Mouse (Mus musculus): ENCODE measurements around the gene Ace. TPM values are rescaled to one million over a fixed set of nuclear protein-coding genes. Genes with fewer than 3 reads are reported as not detected.

The Ace gene
- polyA plus RNA-seq, 1 experiment from 2014 or later: 0.44 TPM

DNA sequence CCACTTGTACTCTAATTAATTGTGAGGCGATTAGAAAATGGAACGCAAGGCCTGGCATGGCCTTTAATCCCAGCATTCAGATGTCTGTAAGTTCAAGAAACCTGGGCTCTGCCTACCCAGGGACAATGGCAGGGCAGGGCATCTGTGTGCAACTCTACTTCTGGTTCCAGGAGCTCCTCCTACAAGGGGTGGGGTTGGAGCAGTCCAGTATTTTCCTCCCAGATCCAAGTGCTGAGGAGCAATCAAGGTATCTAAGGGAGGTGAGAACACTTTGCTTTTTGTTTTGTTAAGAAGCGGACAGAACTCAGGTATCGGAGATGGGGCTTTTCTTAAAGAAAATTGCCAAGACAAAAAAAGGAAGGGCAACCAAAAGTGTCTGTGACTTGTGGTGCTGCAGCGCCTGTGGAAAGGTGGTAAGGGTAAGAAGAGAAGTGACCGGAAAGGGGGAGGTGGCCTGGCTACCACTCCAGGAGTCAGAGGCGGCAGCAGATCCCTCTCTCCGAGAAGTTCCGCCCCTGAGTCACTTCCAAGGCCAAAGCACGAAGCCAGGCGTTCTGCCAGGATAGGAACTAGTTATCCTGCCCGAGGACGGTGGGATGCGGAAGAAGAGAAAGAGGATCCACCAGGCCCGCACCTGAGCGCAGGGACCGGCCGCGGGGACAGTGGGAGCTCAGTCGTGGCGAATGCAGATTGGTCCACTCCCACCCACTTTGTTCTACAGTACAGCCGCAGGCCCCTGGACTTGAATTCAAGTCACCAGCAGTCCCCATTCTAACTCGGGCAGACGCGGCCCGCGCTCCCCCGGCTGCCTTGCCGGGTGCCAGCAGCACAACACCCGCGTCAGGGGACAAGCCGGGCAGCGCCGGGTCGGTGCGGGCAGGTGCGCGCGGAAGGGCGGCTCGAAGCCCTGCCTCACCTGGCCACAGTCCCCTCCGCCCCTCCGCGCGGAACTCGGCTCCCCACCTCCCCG is 24.3 kb upstream of the Ace start:
- Histone ChIP-seq H3K27me3 (ENCODE audit: control insufficient read depth, insufficient read depth, low read length) (peaks cover 8% of the 10 kb centered on the region), H3K4me3 (ENCODE audit: low read depth, low read length) (peak overlapping the region; percentile 66), H3K36me3 (ENCODE audit: control insufficient read depth, insufficient read depth, low read length) (no peaks in the 10 kb centered on the region), H3K27ac (ENCODE audit: low read depth, low read length) (no peak overlapping the region), H3K4me1 (ENCODE audit: control insufficient read depth, insufficient read depth, low read length) (peaks cover 5% of the 10 kb centered on the region; the same call in 1 of the 2 replicates), H3K9me3 (ENCODE audit: control insufficient read depth, low read length) (no peaks in the 10 kb centered on the region), H3K4me2 (ENCODE audit: low read depth) (peak overlapping the region; percentile 96), H3K9ac (ENCODE audit: low read length) (peak overlapping the region; percentile 66)
- DNase-seq (ENCODE audit: low spot score) (peak; percentile 31), ATAC-seq (ENCODE audit: insufficient read depth, low FRiP score, low TSS enrichment) (no peak)
- WGBS: 6% methylated on average over 47 of the region's 47 CpGs

GRCm38 (mm10) chr11:105944126-105944621 is 23.6 kb upstream of the Ace start:
- Histone ChIP-seq H3K27ac (ENCODE audit: low read depth, low read length) (no peak overlapping the region), H3K27me3 (ENCODE audit: control insufficient read depth, insufficient read depth, low read length) (peaks cover 8% of the 10 kb centered on the region), H3K4me1 (ENCODE audit: control insufficient read depth, insufficient read depth, low read length) (peaks cover 5% of the 10 kb centered on the region; the same call in 1 of the 2 replicates), H3K36me3 (ENCODE audit: control insufficient read depth, insufficient read depth, low read length) (no peaks in the 10 kb centered on the region), H3K4me2 (ENCODE audit: low read depth) (peak overlapping the region; percentile 96), H3K9ac (ENCODE audit: low read length) (peak overlapping the region; percentile 66), H3K9me3 (ENCODE audit: control insufficient read depth, low read length) (no peaks in the 10 kb centered on the region), H3K4me3 (ENCODE audit: low read depth, low read length) (peak overlapping the region; percentile 66)
- ATAC-seq (ENCODE audit: insufficient read depth, low FRiP score, low TSS enrichment) (peak; percentile 67), DNase-seq (ENCODE audit: low spot score) (peak; percentile 72)
- under 1% methylated on average over 52 of the region's 59 CpGs for WGBS

GRCm38 (mm10) chr11:105944770-105945672 is 22.7 kb upstream of the Ace start:
- Histone ChIP-seq H3K36me3 (ENCODE audit: control insufficient read depth, insufficient read depth, low read length) (no peaks in the 10 kb centered on the region), H3K27me3 (ENCODE audit: control insufficient read depth, insufficient read depth, low read length) (peaks cover 8% of the 10 kb centered on the region), H3K4me1 (ENCODE audit: control insufficient read depth, insufficient read depth, low read length) (peaks cover 5% of the 10 kb centered on the region; the same call in 1 of the 2 replicates), H3K9ac (ENCODE audit: low read length) (no peak overlapping the region), H3K4me3 (ENCODE audit: low read depth, low read length) (peak overlapping the region; percentile 66), H3K4me2 (ENCODE audit: low read depth) (peak overlapping the region; percentile 96), H3K9me3 (ENCODE audit: control insufficient read depth, low read length) (no peaks in the 10 kb centered on the region), H3K27ac (ENCODE audit: low read depth, low read length) (no peak overlapping the region)
- ATAC-seq (ENCODE audit: insufficient read depth, low FRiP score, low TSS enrichment) (no peak), DNase-seq (ENCODE audit: low spot score) (no peak)
- WGBS: 80% methylated on average over 16 of the region's 16 CpGs

- Histone ChIP-seq H3K36me3 (ENCODE audit: control insufficient read depth, insufficient read depth, low read length) (no peaks in the 10 kb centered on the region), H3K4me1 (ENCODE audit: control insufficient read depth, insufficient read depth, low read length) (peaks cover 5% of the 10 kb centered on the region; the same call in 1 of the 2 replicates), H3K27ac (ENCODE audit: low read depth, low read length) (no peak overlapping the region), H3K4me2 (ENCODE audit: low read depth) (no peak overlapping the region), H3K4me3 (ENCODE audit: low read depth, low read length) (no peak overlapping the region), H3K9ac (ENCODE audit: low read length) (no peak overlapping the region), H3K9me3 (ENCODE audit: control insufficient read depth, low read length) (no peaks in the 10 kb centered on the region), H3K27me3 (ENCODE audit: control insufficient read depth, insufficient read depth, low read length) (peaks cover 8% of the 10 kb centered on the region)
- no peak for DNase-seq (ENCODE audit: low spot score)
- ATAC-seq (ENCODE audit: insufficient read depth, low FRiP score, low TSS enrichment): no peak
- 53% methylated on average over 11 of the region's 11 CpGs for WGBS
Measured at GRCm38 (mm10) chr11:105946694-105947154, 21.0 kb upstream of the Ace start.

- Histone ChIP-seq H3K27ac (ENCODE audit: low read depth, low read length) (no peak overlapping the region), H3K4me1 (ENCODE audit: control insufficient read depth, insufficient read depth, low read length) (peaks cover 5% of the 10 kb centered on the region; the same call in 1 of the 2 replicates), H3K9ac (ENCODE audit: low read length) (no peak overlapping the region), H3K4me2 (ENCODE audit: low read depth) (no peak overlapping the region), H3K36me3 (ENCODE audit: control insufficient read depth, insufficient read depth, low read length) (no peaks in the 10 kb centered on the region), H3K27me3 (ENCODE audit: control insufficient read depth, insufficient read depth, low read length) (peaks cover 6% of the 10 kb centered on the region), H3K9me3 (ENCODE audit: control insufficient read depth, low read length) (no peaks in the 10 kb centered on the region), H3K4me3 (ENCODE audit: low read depth, low read length) (no peak overlapping the region)
- no peak for ATAC-seq (ENCODE audit: insufficient read depth, low FRiP score, low TSS enrichment)
- DNase-seq (ENCODE audit: low spot score): no peak
- WGBS: 77% methylated on average over 2 of the region's 2 CpGs
Measured at GRCm38 (mm10) chr11:105948255-105948654, 19.5 kb upstream of the Ace start.

- no peak overlapping the region for H3K4me3 ChIP-seq (ENCODE audit: low read depth, low read length)
- no peak overlapping the region for H3K9ac ChIP-seq (ENCODE audit: low read length)
- H3K9me3 ChIP-seq (ENCODE audit: control insufficient read depth, low read length): no peaks in the 10 kb centered on the region
- 83% methylated on average over 4 of the region's 4 CpGs for WGBS
- H3K27me3 ChIP-seq (ENCODE audit: control insufficient read depth, insufficient read depth, low read length): no peaks in the 10 kb centered on the region
- no peak for DNase-seq (ENCODE audit: low spot score)
- no peaks in the 10 kb centered on the region for H3K4me1 ChIP-seq (ENCODE audit: control insufficient read depth, insufficient read depth, low read length)
- no peak for ATAC-seq (ENCODE audit: insufficient read depth, low FRiP score, low TSS enrichment)
- H3K27ac ChIP-seq (ENCODE audit: low read depth, low read length): no peak overlapping the region
- no peak overlapping the region for H3K4me2 ChIP-seq (ENCODE audit: low read depth)
- no peaks in the 10 kb centered on the region for H3K36me3 ChIP-seq (ENCODE audit: control insufficient read depth, insufficient read depth, low read length)
Measured at GRCm38 (mm10) chr11:105950519-105950918, 17.2 kb upstream of the Ace start.

- Histone ChIP-seq H3K27ac (ENCODE audit: low read depth, low read length) (no peak overlapping the region), H3K9me3 (ENCODE audit: control insufficient read depth, low read length) (no peaks in the 10 kb centered on the region), H3K4me1 (ENCODE audit: control insufficient read depth, insufficient read depth, low read length) (no peaks in the 10 kb centered on the region), H3K36me3 (ENCODE audit: control insufficient read depth, insufficient read depth, low read length) (no peaks in the 10 kb centered on the region), H3K4me2 (ENCODE audit: low read depth) (no peak overlapping the region), H3K27me3 (ENCODE audit: control insufficient read depth, insufficient read depth, low read length) (no peaks in the 10 kb centered on the region), H3K9ac (ENCODE audit: low read length) (no peak overlapping the region), H3K4me3 (ENCODE audit: low read depth, low read length) (no peak overlapping the region)
- WGBS: 50% methylated on average over 3 of the region's 3 CpGs
- DNase-seq (ENCODE audit: low spot score): no peak
- no peak for ATAC-seq (ENCODE audit: insufficient read depth, low FRiP score, low TSS enrichment)
Measured at GRCm38 (mm10) chr11:105951601-105952044, 16.1 kb upstream of the Ace start.

DNA sequence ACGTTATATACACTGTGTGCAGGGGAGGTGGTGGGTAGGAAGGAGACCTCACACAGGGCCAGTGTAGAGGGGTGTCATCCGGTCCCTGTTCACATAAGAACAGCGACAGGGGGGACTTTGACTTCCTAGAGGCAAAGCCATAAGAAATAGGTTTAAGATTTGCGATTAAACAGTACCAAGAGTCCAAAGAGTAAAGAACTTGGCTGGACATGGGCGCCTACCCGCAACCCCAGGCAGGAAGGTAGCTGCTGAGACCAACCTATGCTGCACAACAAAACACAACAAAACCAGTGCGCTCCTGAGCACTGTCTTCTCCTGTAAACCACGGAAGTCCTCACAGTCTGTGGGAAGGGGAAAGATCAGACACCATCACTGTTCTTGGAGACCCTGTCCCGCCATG is 15.6 kb upstream of the Ace start:
- Histone ChIP-seq H3K36me3 (ENCODE audit: control insufficient read depth, insufficient read depth, low read length) (no peaks in the 10 kb centered on the region), H3K27ac (ENCODE audit: low read depth, low read length) (no peak overlapping the region), H3K9me3 (ENCODE audit: control insufficient read depth, low read length) (no peaks in the 10 kb centered on the region), H3K27me3 (ENCODE audit: control insufficient read depth, insufficient read depth, low read length) (no peaks in the 10 kb centered on the region), H3K4me1 (ENCODE audit: control insufficient read depth, insufficient read depth, low read length) (no peaks in the 10 kb centered on the region), H3K4me3 (ENCODE audit: low read depth, low read length) (no peak overlapping the region), H3K4me2 (ENCODE audit: low read depth) (no peak overlapping the region), H3K9ac (ENCODE audit: low read length) (no peak overlapping the region)
- no peak for DNase-seq (ENCODE audit: low spot score)
- WGBS: 89% methylated on average over 9 of the region's 9 CpGs
- no peak for ATAC-seq (ENCODE audit: insufficient read depth, low FRiP score, low TSS enrichment)

All from neural tube, embryonic 11.5 days (tissue).